Mouse (Mus musculus) midbrain, embryonic 15.5 days (tissue): ENCODE data around the gene Gpr132. TPM values are rescaled to one million over a fixed set of nuclear protein-coding genes. Genes with fewer than 3 reads are reported as not detected.
"Not testable (repeated sequence)": the region's sequence is repeated elsewhere in the genome, so short reads cannot be mapped to it uniquely, and the experiment has no call there.

Experiments used
- ATAC-seq: fragments of 200-750 bp; cut with Nextera tagmentation; replicated peaks from 2 replicates; pipeline ENCODE4 v1.8.0; 2017; ENCODE audit warnings: moderate TSS enrichment
- H3K27ac ChIP-seq: fragments of 300-500 bp; sonication (generic); 2 replicates; pipeline ENCODE4 v1.5.1; 2015; ENCODE audit warnings: mild to moderate bottlenecking, inconsistent platforms
- H3K27me3 ChIP-seq: fragments of 300-500 bp; sonication (generic); replicated peaks from 2 replicates; pipeline ENCODE4 v1.6.1; 2015; ENCODE audit warnings: inconsistent platforms
- H3K36me3 ChIP-seq: fragments of 300-500 bp; sonication (generic); replicated peaks from 2 replicates; pipeline ENCODE4 v1.6.1; 2015; ENCODE audit warnings: inconsistent platforms
- H3K4me1 ChIP-seq: fragments of 300-500 bp; sonication (generic); 2 replicates; pipeline ENCODE4 v1.6.1; 2015; ENCODE audit warnings: inconsistent platforms
- H3K4me2 ChIP-seq: fragments of 300-500 bp; sonication (generic); 2 replicates; pipeline ENCODE4 v1.6.1; 2015; ENCODE audit warnings: inconsistent platforms, mild to moderate bottlenecking, moderate library complexity
- H3K4me3 ChIP-seq: fragments of 300-500 bp; sonication (generic); 2 replicates; pipeline ENCODE4 v1.5.1; 2015; ENCODE audit warnings: mild to moderate bottlenecking, inconsistent platforms
- H3K9ac ChIP-seq: fragments of 300-500 bp; sonication (generic); 2 replicates; pipeline ENCODE4 v1.6.1; 2015; ENCODE audit warnings: mild to moderate bottlenecking, inconsistent platforms
- H3K9me3 ChIP-seq: fragments of 300-500 bp; sonication (generic); 2 replicates; pipeline ENCODE4 v1.6.1; 2016; ENCODE audit warnings: inconsistent platforms
- WGBS: fragments of 180-500 bp; shearing (Covaris S2); methylation state at CpG from one replicate; pipeline ENCODE4 v1.1.7; 2015; ENCODE audit warnings: mixed read lengths; 5-methylcytosine and 5-hydroxymethylcytosine counted together
- polyA plus RNA-seq: library from polyadenylated mRNA; unstranded; fragments of >200 nt; fragmentation: Nextera tagmentation; extraction: Ambion mirVana; gene quantifications from 2 replicates; pipeline ENCODE4 v1.2.1, GENCODE M21; 2015

The Gpr132 gene
- polyA plus RNA-seq, 1 experiment from 2014 or later = 0.06 TPM

DNA sequence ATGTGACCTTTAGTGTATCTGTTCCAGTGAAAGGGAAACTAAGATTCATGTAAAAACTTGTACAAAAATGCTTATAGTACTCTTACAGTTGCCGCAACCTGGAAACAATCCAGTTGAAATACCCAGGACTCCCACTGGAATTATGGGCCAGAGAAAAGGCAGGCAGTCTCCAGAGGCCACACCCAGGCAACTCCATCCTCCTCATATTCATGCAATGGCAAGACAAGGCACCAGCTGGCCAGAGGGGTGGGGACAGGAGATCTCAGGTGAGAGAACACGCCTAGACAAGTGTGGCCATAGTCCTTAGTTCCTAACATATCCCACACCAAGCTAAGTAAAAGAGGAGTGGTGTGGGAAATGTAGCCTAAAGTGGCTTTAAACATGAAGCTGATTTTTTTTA is 45.4 kb downstream of the Gpr132 start:
- Histone ChIP-seq H3K4me1 (peaks cover 45% of the 10 kb centered on the region), H3K9ac (no peak overlapping the region), H3K4me2 (no peak overlapping the region), H3K36me3 (peaks cover 26% of the 10 kb centered on the region), H3K4me3 (no peak overlapping the region), H3K9me3 (no peaks in the 10 kb centered on the region), H3K27me3 (no peaks in the 10 kb centered on the region), H3K27ac (no peak overlapping the region)
- 81% methylated on average over 2 of the region's 2 CpGs for WGBS
- ATAC-seq = no peak

DNA sequence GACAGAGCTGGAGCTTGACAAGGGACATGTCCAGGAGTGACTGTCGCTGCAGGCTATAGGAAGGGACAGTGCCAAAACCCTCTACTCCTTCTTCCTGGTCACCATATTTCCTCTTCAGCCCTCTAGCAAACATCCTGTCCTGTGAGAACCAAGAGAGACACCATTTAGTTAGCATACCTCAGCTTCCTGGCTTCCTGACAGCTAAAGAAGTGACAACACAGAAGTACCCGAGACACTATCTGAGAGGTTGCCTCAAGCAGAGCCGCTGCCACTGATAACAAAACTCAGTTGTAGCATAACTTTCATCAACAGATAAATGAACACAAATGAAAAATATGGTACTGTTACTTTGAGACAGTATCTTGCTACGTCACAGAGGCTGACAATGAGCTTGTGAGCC is 46.1 kb downstream of the Gpr132 start:
- H3K4me2 ChIP-seq = no peak overlapping the region
- peaks cover 26% of the 10 kb centered on the region for H3K36me3 ChIP-seq
- no peaks in the 10 kb centered on the region for H3K9me3 ChIP-seq
- H3K27ac ChIP-seq = no peak overlapping the region
- WGBS = 87% methylated on average over 4 of the region's 4 CpGs
- H3K4me3 ChIP-seq = no peak overlapping the region
- no peaks in the 10 kb centered on the region for H3K27me3 ChIP-seq
- peaks cover 38% of the 10 kb centered on the region for H3K4me1 ChIP-seq
- no peak overlapping the region for H3K9ac ChIP-seq
- ATAC-seq = no peak

DNA sequence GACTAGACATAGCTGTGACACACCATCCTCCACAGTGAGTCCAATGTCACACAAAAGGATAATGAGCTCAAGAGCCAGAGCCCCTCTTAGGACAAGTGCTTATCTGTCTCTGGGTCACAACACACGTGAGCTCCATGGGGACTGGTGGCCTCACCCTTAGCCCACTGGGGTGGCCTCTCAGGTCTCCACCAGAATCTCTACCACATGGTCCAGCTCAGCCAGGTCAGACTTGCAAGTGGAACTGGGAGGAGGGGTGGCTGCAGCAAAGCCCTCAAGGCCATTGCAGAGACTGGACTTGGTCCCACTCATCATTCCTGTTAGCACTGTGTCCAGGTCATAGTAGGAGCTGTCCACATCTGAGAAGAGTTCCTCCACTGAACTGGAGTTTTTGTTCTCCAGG is 46.8 kb downstream of the Gpr132 start:
- H3K9me3 ChIP-seq = no peaks in the 10 kb centered on the region
- peaks cover 26% of the 10 kb centered on the region for H3K36me3 ChIP-seq
- H3K27ac ChIP-seq = no peak overlapping the region
- H3K4me3 ChIP-seq = no peak overlapping the region
- no peak overlapping the region for H3K9ac ChIP-seq
- H3K4me1 ChIP-seq = peaks cover 30% of the 10 kb centered on the region
- 52% methylated on average over 1 of the region's 1 CpGs for WGBS
- no peak overlapping the region for H3K4me2 ChIP-seq
- ATAC-seq = no peak
- no peaks in the 10 kb centered on the region for H3K27me3 ChIP-seq

DNA sequence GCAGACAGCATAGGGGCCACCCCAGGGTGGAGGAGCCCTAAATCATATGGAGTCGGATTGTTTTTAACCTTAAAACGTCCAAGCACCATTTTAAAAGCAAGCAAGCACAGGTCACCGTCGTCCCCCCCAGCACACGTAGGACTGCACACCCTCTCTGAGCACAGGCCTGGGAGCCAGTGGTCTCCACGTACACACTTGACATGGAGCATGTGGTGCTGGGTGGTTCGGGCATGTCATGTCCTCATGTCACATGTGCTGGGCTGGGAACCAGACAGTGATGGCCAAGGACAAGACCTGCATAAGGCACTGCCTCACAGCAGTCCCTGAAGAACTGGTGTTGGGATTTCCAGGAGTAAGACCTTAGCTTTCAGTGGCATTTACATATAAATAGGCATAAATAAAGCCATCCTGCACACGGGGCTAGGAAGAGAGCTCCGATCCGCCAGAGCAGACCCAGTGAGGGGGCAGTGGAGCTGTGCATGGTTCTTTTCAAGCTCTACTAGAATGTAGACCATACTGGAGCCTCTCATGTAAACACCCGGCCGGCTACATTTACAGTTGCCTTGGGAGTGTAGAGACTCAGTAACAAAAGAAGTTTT is 47.5 kb downstream of the Gpr132 start:
- WGBS = 70% methylated on average over 12 of the region's 12 CpGs
- Histone ChIP-seq H3K27ac (no peak overlapping the region), H3K9me3 (no peaks in the 10 kb centered on the region), H3K4me1 (peaks cover 25% of the 10 kb centered on the region; the same call in 1 of the 2 replicates), H3K36me3 (peaks cover 26% of the 10 kb centered on the region), H3K9ac (no peak overlapping the region), H3K4me2 (no peak overlapping the region), H3K27me3 (no peaks in the 10 kb centered on the region), H3K4me3 (no peak overlapping the region)
- ATAC-seq = no peak

DNA sequence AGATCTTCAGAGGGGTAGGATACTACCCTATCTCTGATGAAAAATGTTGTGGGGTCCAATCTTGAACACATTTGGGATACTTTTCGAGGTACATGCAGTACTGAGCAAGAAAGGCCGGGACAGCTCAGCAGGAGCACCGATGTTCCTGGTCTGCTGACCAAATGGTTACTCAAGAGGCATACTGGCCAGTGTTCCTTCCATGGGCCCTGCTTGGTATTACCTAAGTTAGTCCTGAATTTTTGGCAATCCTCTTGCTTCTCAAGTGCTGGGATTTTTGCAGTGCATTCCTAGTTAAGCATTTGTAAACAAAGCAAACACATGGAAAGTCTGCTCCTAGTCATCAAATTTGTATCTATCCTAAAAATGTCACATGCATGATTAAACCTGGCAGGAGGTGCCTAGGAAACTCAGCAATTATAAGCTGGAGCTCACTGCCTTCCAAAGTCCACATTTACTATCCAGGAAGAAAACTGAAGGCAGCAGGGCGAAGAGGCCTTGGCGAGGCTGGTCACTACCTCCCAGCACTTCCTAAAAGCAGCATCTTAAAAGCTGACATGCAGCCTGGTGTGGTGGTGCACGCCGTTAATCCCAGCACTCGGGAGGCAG is 48.9 kb downstream of the Gpr132 start:
- Histone ChIP-seq H3K9ac (no peak overlapping the region), H3K36me3 (peaks cover 29% of the 10 kb centered on the region), H3K27ac (no peak overlapping the region), H3K4me2 (no peak overlapping the region), H3K9me3 (no peaks in the 10 kb centered on the region), H3K27me3 (no peaks in the 10 kb centered on the region), H3K4me1 (peaks cover 19% of the 10 kb centered on the region; the same call in 1 of the 2 replicates), H3K4me3 (no peak overlapping the region)
- no peak for ATAC-seq
- WGBS = 90% methylated on average over 8 of the region's 8 CpGs

DNA sequence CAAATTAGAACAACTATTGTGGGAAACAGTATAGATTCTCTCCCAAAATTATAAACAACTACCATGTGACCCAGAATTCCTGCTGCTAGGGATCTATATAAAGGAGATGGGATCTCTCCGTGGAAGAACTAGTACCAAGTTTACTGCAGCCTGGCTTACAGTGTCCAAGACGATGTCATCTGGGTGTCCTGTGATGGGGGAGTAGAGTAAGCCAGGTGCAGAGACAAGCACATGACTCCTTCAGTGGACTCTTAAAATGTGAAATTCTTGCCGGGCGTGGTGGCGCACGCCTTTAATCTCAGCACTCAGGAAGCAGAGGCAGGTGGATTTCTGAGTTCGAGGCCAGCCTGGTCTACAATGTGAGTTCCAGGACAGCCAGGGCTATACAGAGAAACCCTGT is 51.2 kb downstream of the Gpr132 start:
- ATAC-seq = not testable (repeated sequence)
- H3K36me3 ChIP-seq = peaks cover 29% of the 10 kb centered on the region

DNA sequence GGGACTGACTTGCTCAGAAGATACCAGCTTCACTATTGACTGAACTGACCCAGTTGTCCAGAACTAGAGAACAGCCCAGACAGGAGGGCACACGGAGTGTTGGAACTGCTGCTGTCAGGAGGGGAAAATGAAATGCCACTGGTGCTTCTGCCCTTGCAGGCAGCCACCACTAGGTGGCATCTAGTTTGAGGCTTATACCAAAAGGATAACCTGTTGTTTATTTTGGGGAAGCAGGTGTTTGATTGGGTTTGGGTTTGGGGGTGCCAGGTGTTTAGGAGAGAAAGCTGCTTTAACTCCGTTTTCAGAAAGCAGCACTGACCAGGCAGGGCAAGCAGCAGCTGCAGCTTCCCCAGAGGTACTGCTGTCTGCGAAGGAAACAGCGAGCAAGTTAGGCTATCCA is 51.7 kb downstream of the Gpr132 start:
- Histone ChIP-seq H3K9ac (no peak overlapping the region), H3K4me1 (no peaks in the 10 kb centered on the region), H3K27me3 (no peaks in the 10 kb centered on the region), H3K27ac (no peak overlapping the region), H3K4me3 (no peak overlapping the region), H3K9me3 (no peaks in the 10 kb centered on the region), H3K4me2 (no peak overlapping the region), H3K36me3 (peaks cover 23% of the 10 kb centered on the region)
- 57% methylated on average over 4 of the region's 4 CpGs for WGBS
- ATAC-seq = no peak

More for the DNA sequence above, 51.2 kb downstream of the Gpr132 start:
- not testable (repeated sequence) for H3K4me1 ChIP-seq, H3K9me3 ChIP-seq, H3K4me2 ChIP-seq, H3K9ac ChIP-seq, H3K4me3 ChIP-seq, H3K27me3 ChIP-seq, H3K27ac ChIP-seq
- 85% methylated on average over 7 of the region's 7 CpGs for WGBS

DNA sequence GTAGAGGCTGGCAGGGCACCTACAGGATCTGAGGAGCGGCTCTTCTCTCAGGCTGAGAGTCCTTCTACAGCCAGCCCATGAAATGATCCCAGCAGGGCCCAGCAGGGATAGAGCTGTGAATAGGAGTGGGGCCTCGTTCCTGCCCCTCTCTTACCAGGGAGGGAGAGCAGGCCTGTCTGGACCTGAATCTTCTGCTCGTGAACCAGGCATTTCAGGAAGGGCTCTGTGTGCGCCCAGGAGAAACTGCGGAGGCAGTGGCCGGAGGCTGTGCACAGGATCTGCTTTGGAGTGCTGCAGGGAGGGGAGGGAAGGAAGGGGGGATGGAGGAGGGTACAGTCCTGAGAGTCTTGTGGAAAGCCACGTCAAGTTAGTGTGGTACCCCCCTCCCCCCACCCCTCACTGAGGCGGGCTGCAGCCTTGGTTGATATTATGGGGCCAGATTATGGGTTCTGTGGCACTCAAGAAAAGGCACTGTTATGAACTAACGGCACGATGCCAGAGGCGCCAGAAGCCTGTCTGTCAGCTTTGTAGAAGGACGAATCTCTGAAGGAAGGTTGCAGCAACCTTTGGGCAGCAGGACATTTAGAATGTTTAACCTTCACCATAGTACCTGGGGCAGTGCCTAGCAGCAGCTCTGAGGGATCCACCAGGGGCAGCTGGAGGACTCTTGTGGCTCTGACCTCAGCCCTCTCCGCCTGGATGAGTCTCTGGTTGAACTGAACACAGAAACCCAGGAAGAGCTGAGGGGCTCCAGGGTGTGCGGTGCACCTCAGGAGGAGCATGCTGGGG is 53.2 kb downstream of the Gpr132 start:
- no peak overlapping the region for H3K9ac ChIP-seq
- 77% methylated on average over 14 of the region's 14 CpGs for WGBS
- H3K4me3 ChIP-seq = no peak overlapping the region
- H3K36me3 ChIP-seq = peaks cover 13% of the 10 kb centered on the region
- H3K9me3 ChIP-seq = no peaks in the 10 kb centered on the region
- no peak for ATAC-seq
- no peak overlapping the region for H3K27ac ChIP-seq
- H3K4me2 ChIP-seq = no peak overlapping the region
- peaks cover 4% of the 10 kb centered on the region; the same call in 1 of the 2 replicates for H3K4me1 ChIP-seq
- H3K27me3 ChIP-seq = no peaks in the 10 kb centered on the region

DNA sequence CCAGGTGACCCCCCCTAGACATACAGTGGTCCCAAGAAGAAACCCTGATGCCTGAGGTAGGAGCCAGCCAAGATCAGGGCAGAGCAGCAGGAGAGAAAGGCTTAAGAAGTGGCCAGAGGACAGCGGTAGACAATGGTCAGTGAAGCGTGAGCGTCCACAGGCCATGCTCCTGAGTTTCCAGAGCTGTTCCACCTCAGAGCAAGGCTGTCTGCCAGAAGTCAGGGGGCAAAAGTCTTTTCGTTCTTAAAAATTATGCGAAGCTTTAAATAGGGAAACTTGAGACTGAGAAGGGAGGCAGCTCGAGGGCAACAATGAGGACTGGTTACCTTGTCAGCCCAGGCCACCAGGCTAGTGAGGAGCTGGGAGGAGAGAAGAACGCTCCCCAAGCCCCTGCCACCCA is 54.7 kb downstream of the Gpr132 start:
- no peak overlapping the region for H3K9ac ChIP-seq
- 79% methylated on average over 7 of the region's 7 CpGs for WGBS

DNA sequence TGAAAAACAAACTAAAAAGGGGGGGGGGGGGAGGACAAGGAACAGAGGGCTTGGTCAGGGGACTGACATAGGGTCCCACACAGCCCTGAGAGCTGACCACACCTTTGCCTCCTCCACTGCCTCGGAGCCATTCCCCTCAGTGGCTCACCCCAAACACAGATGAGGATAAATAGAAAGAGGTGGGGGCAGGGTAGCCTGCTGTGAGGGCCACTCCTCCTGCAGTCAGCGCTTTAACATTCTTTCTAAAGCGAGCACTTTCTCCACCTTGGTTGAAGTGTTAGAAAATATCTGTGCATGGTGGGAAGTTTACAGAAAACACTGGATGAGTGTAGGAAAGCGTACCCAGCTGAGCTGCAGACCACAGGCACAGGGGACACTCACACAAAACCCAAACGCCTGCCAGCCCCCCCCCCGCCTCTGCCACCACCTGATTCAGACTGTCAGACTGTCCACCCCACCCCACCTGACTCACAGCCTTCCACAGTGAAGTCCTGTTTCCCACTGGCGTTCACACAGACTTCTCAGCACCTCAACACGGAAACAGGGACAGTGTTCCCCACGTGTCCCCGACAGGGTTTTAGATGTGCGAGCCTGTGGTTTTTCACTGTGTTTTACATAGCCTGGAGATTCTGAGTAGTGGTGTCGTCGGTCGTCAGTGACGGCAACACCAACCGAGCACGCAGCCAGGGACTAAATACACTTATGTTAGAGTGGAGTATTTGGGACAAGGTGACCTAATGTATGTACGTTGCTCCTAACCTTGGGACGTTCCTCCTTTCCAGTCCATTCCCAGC is 57.7 kb downstream of the Gpr132 start:
- H3K27me3 ChIP-seq = no peaks in the 10 kb centered on the region
- no peak overlapping the region for H3K4me3 ChIP-seq
- 0 out of 2 replicates have a peak, but pooled peaks cover 3% of the 10 kb centered on the region for H3K36me3 ChIP-seq
- H3K4me2 ChIP-seq = peak overlapping the region; percentile 93
- H3K9me3 ChIP-seq = no peaks in the 10 kb centered on the region
- 67% methylated on average over 19 of the region's 19 CpGs for WGBS
- no peak overlapping the region for H3K27ac ChIP-seq
- H3K9ac ChIP-seq = no peak overlapping the region; the same call in 1 of the 2 replicates
- H3K4me1 ChIP-seq = peaks cover 18% of the 10 kb centered on the region
- ATAC-seq = no peak

More for the DNA sequence above, 54.7 kb downstream of the Gpr132 start:
- Histone ChIP-seq H3K27ac (no peak overlapping the region), H3K4me3 (no peak overlapping the region), H3K4me1 (peaks cover 12% of the 10 kb centered on the region), H3K4me2 (no peak overlapping the region), H3K27me3 (no peaks in the 10 kb centered on the region), H3K36me3 (peaks cover 8% of the 10 kb centered on the region), H3K9me3 (no peaks in the 10 kb centered on the region)
- ATAC-seq = no peak

DNA sequence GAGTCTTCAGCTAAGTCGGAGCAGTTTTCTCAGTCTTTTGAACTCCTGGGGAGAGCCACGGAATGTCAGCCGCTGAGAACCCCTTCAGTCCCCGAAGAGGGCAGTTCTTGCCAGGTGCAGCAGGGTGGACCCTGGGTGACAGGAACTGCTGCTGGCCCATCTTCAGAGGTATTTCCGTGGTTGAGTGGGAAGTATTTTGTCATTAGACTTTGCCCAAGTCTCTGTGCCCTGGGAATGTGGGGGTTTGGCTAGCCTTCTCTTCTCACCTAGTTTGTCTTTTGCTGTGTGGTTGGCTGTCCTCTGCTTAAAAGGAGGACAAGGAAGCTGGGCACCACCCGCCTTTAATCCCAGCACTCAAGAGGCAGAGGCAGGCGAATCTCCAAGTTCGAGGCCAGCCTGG is 58.4 kb downstream of the Gpr132 start:
- no peaks in the 10 kb centered on the region for H3K36me3 ChIP-seq
- H3K27ac ChIP-seq = no peak overlapping the region; the same call in 1 of the 2 replicates
- peak overlapping the region; percentile 93 for H3K4me2 ChIP-seq
- H3K9me3 ChIP-seq = no peaks in the 10 kb centered on the region
- no peak for ATAC-seq
- H3K4me3 ChIP-seq = peak overlapping the region; percentile 65
- no peaks in the 10 kb centered on the region for H3K27me3 ChIP-seq
- 21% methylated on average over 8 of the region's 8 CpGs for WGBS
- peak overlapping the region; percentile 65 for H3K9ac ChIP-seq
- H3K4me1 ChIP-seq = peaks cover 18% of the 10 kb centered on the region
